Mouse (Mus musculus) activated CD4-positive, CD25-positive, alpha-beta regulatory T cell, adult 4 months (primary cell): ENCODE measurements at regions not wholly inside any gene's neighbourhood (a gene's known extent, or its start where the extent isn't known, plus 50 kb on each side); places are given as distances from the start of the nearest gene placed in this dataset.

ENCODE experiments used
- ATAC-seq: one replicate; pipeline ENCODE4 v1.8.0; 2017

GRCm38 (mm10) chr4:31403976-31404375, 559.9 kb upstream of the Map3k7 start:
- ATAC-seq = no peak

GRCm38 (mm10) chr4:31404840-31405714, 558.8 kb upstream of the Map3k7 start:
- ATAC-seq = no peak

- no peak for ATAC-seq
Observed at GRCm38 (mm10) chr4:31410157-31410556, 553.7 kb upstream of the Map3k7 start.

GRCm38 (mm10) chr4:31411770-31412525, 551.9 kb upstream of the Map3k7 start:
- no peak for ATAC-seq

GRCm38 (mm10) chr4:31417161-31417560, 546.7 kb upstream of the Map3k7 start:
- ATAC-seq = no peak

GRCm38 (mm10) chr4:31419240-31419639, 544.7 kb upstream of the Map3k7 start:
- no peak for ATAC-seq

GRCm38 (mm10) chr4:31420167-31420566, 543.7 kb upstream of the Map3k7 start:
- no peak for ATAC-seq

- no peak for ATAC-seq
Observed at GRCm38 (mm10) chr4:31421386-31421785, 542.5 kb upstream of the Map3k7 start.

GRCm38 (mm10) chr4:31425135-31425534, 538.8 kb upstream of the Map3k7 start:
- no peak for ATAC-seq

GRCm38 (mm10) chr4:31425716-31426115, 538.2 kb upstream of the Map3k7 start:
- ATAC-seq = no peak

GRCm38 (mm10) chr4:31426169-31427030, 537.5 kb upstream of the Map3k7 start:
- ATAC-seq = no peak

- no peak for ATAC-seq
Observed at GRCm38 (mm10) chr4:31433943-31434342, 530.0 kb upstream of the Map3k7 start.

GRCm38 (mm10) chr4:31454898-31455297, 509.0 kb upstream of the Map3k7 start:
- ATAC-seq = no peak

- no peak for ATAC-seq
Observed at GRCm38 (mm10) chr4:31455466-31455865, 508.4 kb upstream of the Map3k7 start.

- no peak for ATAC-seq
Observed at GRCm38 (mm10) chr4:31462456-31462855, 501.4 kb upstream of the Map3k7 start.

- no peak for ATAC-seq
Observed at GRCm38 (mm10) chr4:31463130-31463698, 500.7 kb upstream of the Map3k7 start.

GRCm38 (mm10) chr4:31468306-31468705, 495.6 kb upstream of the Map3k7 start:
- no peak for ATAC-seq

GRCm38 (mm10) chr4:31469803-31470202, 494.1 kb upstream of the Map3k7 start:
- no peak for ATAC-seq

- ATAC-seq = no peak
Observed at GRCm38 (mm10) chr4:31492535-31492934, 471.4 kb upstream of the Map3k7 start.

- no peak for ATAC-seq
Observed at GRCm38 (mm10) chr4:31493087-31493511, 470.8 kb upstream of the Map3k7 start.

- ATAC-seq = no peak
Observed at GRCm38 (mm10) chr4:31499888-31500287, 464.0 kb upstream of the Map3k7 start.

- no peak for ATAC-seq
Observed at GRCm38 (mm10) chr4:31500432-31500831, 463.5 kb upstream of the Map3k7 start.
